Mouse (Mus musculus): ENCODE data around the gene Tbc1d30.
"Not testable (repeated sequence)": the region's sequence is repeated elsewhere in the genome, so short reads cannot be mapped to it uniquely, and the experiment has no call there.

Gene Tbc1d30

DNA sequence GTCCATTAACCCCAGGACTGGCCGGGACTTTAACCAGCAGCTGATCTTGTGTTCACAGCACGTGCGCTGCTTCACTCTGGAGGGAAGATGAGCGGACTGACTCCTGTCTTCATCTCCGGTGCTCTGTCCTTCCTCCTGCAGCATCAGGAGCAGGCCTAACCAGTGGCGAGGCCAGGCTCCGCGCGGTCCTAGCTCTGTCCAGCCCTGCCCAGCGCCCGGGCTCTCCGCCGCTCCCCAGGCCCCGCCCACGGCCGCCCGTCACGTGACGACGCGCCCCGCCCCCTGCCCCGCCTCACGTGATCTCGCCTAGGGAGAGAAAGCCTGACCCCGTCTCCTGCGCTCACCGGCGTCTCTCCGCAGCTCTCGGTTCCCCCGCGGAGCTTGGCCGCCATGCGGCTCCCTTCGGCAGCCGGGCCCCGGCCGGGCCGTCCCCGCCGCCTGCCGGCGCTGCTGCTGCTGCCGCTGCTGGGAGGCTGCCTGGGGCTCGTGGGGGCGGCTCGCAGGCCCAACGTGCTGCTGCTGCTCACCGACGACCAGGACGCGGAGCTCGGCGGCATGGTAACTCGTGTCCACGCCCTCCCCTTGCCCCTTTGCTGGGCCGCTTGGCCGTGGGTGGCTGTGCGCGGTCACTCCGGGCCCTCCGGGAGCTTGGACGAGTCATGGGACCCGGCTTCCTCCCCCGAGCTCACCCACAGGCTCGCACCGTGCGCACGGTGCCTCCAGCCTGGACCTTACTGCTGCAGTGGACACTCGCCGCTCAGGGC is 13.9 kb upstream of the Tbc1d30 start, which contains the start of gene Gns:
TSS of gene Gns (plus strand) at position 290 of the 764 bp plus-strand sequence.
- DNase-seq (ENCODE audit: low spot score), result peak; percentile 83

DNA sequence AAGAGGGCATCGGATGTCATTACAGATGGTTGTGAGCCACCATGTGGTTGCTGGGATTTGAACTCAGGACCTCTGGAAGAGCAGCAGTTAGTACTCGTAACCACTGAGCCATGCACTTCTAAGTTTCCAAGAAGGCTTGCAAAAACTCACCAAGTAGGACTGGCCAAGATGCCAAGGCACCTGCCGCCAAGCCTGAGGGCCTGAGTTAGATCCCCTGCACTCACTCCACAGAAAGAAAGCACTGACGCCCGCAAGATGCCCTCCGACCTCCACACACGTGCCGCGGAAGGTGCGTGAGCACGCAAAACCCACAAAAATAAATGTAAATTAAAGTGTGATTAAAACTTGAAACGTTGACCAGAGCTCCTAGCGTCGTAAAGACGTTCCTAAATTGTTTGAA is 13.2 kb upstream of the Tbc1d30 start:
- DNase-seq (ENCODE audit: low spot score), result no peak

DNA sequence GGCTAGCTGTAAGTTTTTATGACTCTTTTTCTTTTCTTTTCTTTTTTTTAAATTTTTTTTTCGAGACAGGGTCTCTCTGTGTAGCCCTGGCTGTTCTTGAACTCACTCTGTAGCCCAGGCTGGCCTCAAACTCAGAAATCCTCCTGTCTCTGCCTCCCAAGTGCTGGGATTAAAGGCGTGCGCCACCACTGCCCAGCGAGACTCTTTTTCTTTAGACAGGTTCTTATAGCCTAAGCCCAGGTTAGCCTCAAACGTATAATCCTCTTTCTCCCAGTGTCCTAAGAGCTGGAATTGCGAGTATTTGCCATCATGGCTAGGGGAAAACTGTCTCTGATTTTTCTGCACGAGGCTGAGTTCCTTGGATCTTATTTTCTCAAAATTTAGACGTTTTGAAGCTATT is 12.1 kb upstream of the Tbc1d30 start:
- no peak for DNase-seq (ENCODE audit: low spot score)

DNA sequence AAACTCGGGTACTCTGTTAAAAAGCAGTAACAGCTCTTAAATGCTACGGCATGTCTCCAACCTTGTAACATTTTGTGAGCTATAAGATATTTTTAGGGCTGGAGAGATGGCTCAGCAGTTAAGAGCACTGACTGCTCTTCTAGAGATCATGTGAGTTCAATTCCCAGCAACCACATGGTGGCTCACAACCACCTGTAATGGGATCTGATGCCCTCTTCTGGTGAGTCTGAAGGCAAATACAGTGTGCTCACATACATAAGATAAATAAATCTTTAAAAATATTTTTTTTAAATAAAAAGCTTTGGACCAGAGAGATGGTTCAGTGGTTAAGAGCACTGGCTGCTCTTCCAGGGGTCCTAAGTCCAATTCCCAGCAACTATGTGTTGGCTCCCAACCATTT is 9.3 kb upstream of the Tbc1d30 start:
- DNase-seq (ENCODE audit: low spot score), result no peak

DNA sequence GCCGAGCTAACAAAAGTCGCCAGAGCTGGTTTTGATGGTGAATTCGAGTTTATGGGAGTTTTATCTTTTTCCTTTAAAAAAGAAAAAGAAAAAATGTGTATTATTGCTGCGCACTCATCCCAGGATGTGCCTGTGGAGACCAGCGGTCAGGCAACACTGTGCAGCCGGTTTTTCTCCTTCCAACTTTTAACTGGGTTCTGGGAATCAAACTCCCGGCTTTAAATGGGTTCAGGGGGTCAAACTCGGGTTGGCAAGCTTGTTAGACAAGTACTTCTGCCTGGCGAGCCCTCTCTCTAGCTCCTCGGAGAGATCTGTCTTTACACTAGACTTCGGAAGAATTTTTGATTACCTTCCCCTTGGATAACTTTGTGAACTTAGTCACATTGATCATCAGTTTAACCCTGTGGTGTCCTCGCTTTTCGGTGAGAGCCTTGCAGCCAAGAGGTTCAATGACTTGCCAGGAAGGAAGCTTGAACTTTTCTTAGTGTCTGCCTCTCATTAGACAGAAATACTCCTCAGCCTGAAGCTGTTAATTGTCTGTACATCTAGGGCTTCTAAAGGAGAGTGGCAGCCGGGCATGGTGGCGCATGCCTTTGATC is 713 bp upstream of the Tbc1d30 start:
- no peak for DNase-seq (ENCODE audit: low spot score)

DNA sequence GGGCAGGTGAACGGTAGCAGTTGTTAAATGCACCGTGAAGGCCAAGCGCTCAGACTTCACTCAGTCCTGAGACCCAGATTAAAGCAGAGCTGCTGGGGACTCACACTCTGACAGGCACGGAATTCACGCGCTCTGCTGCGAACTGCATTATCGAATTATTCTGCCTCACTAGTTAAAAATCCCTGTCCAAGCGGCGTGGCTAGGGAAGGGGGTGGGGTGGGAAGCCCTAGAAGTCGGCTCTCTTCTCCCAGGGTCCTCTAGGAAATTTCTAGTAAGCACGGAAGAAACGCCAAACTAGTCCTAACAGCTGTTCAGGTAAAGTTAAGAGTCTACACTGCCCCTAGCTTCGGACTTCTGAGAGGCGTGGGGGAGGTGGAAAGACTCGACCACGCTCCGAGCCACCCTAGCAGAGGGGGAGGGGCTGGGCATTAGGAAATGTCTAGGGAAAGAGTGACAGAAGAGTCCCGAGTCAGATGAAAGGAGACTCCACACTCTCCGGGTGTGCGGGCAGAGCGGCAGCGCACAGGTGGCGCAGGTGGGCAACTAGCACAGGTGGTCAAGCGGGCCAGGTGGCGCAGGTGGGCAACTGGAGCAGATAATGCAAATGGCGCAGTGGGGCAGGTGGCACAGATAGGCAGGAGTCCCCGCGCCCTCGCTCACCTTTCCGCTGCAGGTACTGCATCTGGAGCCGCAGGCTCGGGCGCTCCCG is 567 bp downstream of the Tbc1d30 start:
- DNase-seq (ENCODE audit: low spot score), result no peak

DNA sequence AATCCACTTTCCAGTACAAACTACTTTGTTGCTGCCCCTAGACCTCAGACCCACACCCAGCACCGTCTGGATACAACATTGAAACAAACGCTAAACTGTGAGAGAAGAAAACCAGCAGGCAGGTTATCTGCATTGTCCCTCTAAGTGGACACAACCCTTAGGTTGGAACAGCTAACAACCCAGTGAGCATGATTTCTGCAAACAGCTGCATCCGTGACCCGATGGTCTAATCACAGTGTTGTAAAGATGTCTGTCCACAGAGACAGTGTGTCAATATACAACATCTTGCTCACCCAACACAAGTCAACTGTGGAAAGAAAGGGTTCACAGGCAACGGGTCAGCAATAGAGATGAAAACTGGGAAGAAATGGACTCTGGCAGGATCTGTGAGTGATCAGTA is 1.8 kb downstream of the Tbc1d30 start:
- DNase-seq (ENCODE audit: low spot score), result no peak

DNA sequence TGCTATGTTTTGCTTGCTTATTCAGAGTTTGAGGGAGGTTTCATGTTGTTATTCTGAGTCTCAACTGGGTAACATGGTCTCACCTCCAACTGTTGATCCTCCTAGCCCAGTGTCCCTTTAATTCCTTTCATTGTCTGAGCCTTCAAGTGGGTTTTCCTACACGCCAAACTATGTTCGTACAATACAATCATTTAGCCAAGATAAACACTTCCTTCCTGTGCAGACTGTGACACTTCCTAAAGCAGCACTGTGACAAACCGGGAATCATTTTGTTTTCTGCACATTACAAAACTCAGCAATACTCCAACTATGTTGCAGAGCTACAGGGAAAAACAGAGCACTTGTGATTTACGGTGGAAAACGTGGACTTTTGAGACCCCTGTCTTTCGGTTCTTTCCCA is 7.2 kb downstream of the Tbc1d30 start:
- DNase-seq (ENCODE audit: low spot score), result no peak

DNA sequence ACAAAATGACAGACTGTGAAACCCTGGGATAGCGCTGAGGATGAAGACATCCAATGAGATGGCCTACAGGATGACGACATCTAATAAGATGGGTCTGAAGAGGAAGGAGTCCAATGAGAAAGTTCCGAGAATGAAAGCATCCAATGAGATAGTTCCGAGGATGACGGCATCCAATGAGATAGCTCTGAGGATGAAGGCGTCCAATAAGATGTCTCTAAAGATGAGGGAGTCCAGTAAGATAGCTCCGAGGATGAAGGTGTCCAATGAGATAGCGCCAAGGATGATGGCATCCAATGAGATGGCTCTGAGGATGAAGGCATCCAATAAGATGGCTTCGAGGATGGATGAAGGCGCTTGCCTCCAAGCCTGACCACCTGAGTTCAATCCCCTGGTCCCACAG is 8.8 kb downstream of the Tbc1d30 start:
- DNase-seq (ENCODE audit: low spot score), result no peak

DNA sequence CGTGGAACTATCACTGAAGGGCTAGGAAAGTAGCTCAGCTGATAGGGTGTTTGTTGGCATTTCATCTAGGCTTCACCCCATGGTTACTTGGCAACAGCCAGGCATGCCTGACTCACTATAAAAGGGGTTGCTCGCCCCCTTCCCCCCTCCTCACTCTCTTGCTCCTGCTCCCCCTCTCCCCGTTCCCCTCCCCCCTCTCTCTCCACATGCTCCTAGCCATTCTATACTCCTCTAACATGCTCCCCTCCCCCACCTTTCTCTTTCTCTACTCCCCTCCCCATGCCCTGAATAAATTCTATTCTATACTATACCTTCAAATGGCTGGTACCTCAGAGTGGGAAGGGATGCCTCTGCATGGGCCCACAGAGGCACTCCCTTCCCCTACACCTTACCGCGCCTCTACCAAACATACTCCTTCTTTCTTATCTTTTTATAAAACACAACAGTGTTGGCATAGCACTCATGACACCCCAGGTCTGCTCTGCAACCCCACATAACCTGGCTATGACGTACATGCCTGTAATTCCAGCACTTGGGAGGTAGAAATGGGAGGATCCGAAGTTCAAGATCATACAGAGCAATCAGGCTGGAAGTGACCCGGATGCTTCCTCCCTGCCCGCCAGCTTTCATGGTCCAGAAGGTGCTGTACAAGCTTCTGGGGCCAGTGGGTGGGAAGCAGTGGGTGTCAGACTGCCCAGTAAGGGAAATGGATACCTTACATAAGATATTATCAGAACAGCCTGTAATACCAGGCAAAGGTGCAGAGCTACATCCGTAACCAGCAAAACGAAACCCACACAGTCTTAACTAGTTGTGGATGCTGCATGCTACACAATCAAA is 10.1 kb downstream of the Tbc1d30 start:
- DNase-seq (ENCODE audit: low spot score), result no peak

DNA sequence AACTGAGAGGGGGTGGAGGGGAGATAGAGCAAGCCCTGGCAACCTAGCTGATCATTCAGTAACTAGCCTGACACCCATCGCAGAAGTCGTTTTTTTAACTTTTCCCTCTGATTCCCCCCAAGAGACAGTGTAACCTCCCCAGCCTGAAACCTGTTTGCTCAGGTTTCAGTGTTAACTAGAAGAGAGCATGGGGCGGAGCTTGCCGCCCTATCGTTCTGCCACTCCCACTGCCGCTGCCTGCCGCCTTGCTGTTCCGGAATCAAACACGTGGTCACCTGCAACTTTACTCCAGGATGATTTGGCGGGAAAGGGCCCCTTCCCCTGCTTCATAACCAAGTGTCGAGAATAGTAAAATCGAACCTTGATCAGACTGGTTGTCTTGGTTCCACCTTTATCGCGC is 14.5 kb downstream of the Tbc1d30 start:
- DNase-seq (ENCODE audit: low spot score), result not testable (repeated sequence)

DNA sequence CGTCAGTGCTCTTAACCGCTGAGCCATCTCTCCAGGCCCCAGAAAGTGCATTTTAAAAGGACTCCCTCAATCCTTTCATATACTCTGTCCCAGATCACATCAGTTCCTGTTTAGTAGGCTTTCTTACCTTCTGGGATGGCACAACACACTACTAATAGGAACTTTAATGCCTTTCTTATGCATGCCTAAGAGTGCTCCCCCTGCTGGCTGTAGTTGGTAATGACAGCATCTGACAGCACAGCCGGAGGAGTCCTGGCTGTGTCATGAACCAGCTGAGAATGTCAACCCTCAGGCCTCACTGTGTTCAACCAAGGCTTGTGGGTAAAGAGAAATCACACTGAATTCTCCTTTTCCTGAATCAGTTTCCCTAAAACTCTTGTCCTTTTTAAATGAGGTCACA is 16.5 kb downstream of the Tbc1d30 start:
- peak; percentile 72 for DNase-seq (ENCODE audit: low spot score)

DNA sequence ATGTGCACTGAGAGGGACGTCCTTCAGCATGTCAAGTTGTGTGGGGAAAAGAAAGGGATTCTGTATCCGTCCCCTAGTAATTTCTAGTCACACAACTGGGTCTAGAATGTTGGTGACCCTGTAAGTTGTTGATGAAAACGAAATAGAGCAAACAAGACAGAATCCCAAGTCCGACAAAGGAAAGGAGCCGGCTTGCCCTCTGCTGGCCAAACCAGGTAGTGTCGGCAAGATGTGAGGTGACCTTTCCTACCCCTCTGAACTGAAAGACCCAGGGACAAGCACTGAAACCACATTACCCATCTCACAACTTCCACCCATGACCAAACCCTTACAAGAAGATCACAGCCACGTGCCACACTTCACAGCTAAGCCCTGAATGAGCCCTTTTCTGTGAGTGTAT is 20.1 kb downstream of the Tbc1d30 start:
- DNase-seq (ENCODE audit: low spot score), result peak; percentile 69

DNA sequence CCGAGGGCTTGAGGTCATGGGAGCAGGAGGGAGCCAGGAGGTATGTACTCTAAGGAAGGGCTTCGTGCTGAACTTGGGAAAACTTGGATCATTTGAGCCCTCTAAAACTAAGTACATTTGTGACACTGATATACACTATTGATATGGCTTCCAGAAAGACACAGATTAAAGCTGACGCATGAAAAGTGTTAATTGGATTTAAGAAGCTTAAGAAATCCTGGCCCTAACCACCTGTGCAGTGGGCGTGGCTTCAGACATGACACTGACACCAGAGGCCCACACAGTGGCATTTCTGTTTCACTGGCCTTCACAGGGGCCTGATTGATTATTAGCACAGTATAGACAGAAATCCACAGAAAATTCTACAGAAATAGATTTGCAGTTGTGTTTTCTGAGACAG is 21.5 kb downstream of the Tbc1d30 start:
- DNase-seq (ENCODE audit: low spot score), result no peak

DNA sequence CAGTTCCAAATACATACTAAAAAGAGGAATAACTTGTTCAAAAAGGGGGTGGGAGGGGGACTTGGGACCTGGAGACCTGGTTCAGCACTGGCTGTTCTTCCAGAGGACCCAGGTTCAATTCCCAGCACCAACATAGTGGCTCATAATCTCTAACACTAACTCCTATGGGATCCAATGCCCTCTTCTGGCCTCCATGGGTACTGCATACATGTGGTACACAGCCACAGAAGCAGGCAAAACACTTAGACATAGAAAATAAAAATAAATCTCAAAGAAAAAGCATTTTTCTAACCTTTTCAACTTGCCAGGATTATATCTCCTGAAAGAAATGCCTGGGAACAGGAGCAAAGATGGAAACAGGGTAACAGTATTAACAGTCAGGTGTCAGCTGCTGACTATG is 24.9 kb downstream of the Tbc1d30 start:
- DNase-seq (ENCODE audit: low spot score), result no peak

DNA sequence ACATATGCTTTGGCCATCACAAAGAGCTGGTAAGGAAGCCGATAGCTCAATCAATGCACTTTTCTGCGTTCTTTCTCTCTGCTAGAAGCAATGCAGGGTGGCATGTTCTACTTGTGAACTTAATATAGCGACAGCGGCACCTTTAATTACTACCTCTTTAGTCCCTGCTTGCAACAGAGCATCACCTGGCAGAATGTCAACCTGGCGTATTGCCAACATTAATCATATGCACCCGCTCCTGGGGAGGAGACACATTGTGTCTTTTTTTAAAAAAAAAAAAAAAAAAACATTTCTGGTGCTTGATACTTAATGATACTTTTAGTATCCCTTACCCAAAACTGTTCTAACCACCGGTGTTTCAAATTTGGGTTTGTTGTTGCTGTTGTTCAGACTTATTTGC is 27.6 kb downstream of the Tbc1d30 start:
- DNase-seq (ENCODE audit: low spot score), result no peak

DNA sequence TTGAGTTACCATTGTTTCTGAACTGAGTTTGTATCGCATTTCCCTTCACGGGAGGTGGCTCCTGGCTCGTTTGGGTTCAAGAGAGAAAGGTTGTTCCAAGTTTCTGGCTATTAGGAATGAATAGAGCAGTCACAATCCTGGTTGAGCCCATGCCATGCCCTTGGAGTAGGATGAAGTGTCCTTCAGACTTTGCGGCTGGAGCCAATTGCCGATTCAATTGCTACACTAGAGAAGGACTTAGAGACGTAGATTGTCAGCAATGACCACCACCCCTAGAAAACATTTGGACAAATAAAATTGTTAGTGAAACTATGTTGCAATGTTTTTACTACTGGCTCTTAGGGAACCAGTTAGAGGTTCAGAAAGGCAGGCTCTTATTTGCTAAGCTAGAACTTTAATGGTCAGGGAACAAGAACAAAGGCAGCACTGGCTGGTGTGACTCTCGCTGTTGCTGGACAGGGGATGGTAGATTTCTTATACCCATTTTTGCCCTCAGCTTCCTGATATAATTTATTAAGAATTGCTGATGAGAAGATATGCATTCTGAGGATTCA is 32.6 kb downstream of the Tbc1d30 start:
- no peak for DNase-seq (ENCODE audit: low spot score)

DNA sequence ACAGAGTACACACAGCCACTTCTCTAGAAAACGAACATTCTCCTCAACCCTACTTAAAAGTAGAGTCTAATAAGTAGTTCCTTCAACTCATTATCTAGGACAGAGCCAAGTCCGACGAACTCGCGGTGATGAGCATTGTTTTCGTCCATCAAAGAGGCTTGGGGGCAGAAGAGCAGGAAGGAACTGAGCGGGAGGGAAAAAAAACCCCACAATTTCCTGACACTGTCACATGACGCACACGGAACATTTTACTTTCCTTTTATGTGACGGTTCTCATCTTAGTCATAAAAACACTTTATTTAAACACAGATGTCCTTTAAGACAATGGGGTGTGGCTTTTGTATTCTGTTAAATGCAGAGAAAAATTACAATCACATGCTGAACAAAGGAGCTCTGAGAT is 34.7 kb downstream of the Tbc1d30 start:
- DNase-seq (ENCODE audit: low spot score), result no peak

DNA sequence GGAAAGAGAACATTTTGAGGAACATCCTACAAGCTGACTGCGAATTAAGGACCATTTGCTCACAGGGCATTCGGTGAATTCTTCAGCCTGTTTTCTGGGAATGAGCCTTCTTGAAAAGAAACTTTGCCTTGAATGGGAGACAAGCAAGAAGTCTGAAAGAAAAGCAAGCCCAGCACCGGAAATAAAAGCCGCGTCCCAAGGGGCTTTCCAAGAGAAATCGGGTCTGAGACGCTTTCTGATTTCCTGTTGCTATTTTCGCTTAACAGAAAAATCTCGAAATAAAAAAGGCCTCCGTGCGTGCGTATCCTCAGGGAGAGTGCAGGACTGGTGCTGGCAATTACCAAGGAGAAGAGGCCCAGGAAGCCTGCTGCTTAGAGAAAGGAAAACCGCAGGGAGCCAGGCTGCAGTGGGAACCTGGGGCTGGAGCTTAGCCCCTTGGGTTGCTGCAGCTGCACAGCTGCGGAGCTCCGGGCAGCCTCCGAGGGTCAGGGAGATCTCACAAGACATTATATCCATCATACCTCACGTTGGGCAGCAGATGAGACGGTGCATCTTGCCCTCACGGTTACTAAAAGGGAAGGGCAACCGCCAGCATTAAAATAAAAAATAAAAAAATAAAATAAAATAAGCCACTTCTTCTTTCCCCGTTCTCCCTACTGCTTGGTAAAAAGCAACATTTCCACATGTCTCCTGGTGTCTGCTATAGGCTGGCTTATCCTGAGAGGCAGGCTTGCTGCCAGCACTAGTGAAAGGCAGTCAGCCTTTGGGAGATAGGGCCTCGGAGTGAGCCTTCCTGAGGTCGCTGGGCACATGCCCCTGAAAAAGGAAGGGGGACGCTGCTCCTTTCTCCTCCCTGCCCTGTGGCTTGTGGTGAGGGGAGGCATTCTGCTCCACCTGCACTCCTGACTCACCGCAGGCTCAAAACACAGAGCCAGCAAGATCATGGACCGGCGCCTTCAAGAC is 35.5 kb downstream of the Tbc1d30 start:
- DNase-seq (ENCODE audit: low spot score), result no peak

DNA sequence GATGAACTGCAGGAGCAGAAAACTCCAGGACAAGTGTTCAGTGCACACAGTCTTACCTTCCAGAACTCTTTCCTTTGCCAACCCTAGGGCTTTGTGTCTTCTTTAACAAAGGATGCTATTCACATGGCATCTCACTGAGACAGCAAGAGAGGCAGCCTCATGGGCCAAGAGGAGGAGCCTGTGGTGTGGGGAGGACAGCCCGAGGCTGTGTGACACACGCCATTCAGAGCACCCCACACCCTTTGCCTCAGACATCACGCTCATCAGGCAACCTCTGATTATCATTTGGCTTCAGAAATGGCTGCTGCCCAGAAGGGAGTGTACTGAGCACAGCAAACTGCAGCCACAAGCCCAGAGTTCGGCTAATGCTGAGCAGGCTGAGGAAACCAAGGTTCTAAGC is 36.9 kb downstream of the Tbc1d30 start:
- DNase-seq (ENCODE audit: low spot score), result no peak

DNA sequence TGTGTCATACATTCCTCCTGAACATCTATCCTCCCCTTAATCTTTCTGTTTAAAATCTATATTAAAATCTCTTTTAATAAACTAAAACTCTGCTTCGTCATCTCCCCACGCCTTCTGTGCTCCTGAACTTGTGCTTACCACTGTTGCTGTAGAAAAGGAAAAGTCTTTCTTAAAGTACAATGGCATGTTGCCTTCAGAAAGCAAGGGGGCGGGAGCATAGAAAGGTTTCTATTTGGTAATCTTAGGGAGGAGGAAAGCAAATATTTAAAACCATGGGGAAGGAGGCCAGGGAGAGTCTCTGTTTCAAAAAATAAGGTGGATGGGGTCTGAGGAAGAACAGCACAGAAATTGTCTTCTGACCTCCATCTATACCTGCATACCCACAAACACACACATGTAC is 38.0 kb downstream of the Tbc1d30 start:
- no peak for DNase-seq (ENCODE audit: low spot score)
